Mouse (Mus musculus) ovary, postnatal 14 days (tissue): ENCODE data around the gene Resf1.
"Not testable (repeated sequence)": the region's sequence is repeated elsewhere in the genome, so short reads cannot be mapped to it uniquely, and the experiment has no call there.

Experiments used
- DNase-seq: peaks from one replicate; pipeline ENCODE4 v3.0.0; 2022; ENCODE audit warnings: low spot score

Resf1 gene

GRCm38 (mm10) chr6:149308956-149309932, at the start of gene Resf1:
Gene Resf1, plus strand, starts transcription at chr6:149309414.
- peak; percentile 80 for DNase-seq

GRCm38 (mm10) chr6:149260801-149261239, 48.4 kb upstream of the Resf1 start:
- DNase-seq, result no peak

DNA sequence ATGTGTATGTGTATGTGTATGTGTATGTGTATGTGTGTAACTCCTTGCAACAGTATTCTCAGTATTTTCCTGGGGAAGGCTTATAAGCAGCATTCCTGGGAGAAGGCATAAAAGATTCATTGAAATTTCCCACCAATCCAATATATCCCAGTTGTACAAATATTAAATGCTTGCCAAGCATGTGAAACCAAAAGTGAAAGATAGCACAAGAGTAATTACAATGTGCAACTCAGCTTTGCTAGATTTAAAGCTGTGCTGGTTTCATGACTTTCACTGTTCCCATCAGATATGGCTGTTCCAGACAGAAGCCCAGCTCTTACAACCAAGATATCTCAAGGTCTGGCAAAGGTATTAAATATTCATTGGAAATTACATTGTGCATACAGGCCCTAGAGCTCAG, 41.3 kb upstream of the Resf1 start:
- no peak for DNase-seq

- DNase-seq, result no peak
These were observed 30.9 kb upstream of the Resf1 start for GRCm38 (mm10) chr6:149278248-149278731.

DNA sequence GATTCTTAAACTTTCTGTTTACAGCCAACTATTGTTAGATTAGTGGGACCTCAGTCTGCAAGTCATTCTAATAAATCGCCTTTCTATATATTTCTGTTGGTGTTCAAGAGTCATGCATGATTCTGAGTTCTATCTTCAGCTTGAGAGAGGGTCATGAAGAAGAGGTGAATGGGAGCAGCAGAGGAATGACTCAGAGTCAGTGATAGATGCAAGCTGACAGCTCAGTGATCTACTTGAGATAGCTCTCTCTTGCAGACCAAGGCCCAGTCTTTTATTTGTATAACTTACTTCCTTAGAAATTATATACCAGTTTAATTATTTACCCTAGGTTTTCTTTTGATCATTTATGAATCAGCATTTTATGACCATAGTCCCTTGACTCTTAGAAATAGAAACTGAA, 30.3 kb upstream of the Resf1 start:
- DNase-seq, result no peak

DNA sequence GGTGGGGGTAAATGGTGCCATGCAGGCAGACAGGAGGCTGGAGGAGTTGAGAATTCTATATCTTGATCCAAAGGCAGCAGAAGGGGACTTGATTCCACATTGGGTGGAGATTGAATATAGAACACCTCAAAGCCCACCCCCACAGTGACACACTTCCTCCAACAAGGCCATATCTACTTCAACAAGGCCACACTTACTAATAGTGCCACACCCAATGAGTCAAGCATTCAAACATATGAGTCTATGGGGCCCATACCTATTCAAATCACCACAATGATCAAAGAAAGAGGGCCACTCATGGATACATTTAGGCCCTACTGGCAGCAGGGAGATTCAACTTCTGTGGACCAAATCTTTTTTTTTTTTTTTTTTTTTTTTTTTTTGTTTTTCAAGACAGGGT, 28.7 kb upstream of the Resf1 start:
- DNase-seq, result no peak

DNA sequence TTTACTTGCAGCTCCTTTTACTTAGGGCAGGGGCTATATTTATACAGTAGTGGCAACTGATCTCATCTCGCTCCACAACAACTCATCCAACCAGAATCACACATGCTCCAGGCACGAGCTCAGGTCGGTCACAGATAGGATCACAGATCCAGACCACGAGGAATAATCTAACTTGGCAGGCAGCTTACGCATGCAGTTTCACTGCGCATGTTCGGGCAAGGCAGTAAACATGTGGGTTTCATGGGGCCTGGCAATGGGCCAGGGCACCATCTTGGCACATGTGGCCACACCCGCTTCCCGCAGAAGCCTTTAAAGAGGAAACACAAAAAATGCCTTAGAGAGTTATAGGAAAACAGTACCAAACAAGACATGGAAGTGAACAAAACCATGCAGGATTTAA, 21.0 kb upstream of the Resf1 start:
- not testable (repeated sequence) for DNase-seq

- not testable (repeated sequence) for DNase-seq
These were observed 6.0 kb upstream of the Resf1 start for GRCm38 (mm10) chr6:149303231-149303630.

- no peak for DNase-seq
These were observed 2.1 kb upstream of the Resf1 start for GRCm38 (mm10) chr6:149307092-149307491.

DNA sequence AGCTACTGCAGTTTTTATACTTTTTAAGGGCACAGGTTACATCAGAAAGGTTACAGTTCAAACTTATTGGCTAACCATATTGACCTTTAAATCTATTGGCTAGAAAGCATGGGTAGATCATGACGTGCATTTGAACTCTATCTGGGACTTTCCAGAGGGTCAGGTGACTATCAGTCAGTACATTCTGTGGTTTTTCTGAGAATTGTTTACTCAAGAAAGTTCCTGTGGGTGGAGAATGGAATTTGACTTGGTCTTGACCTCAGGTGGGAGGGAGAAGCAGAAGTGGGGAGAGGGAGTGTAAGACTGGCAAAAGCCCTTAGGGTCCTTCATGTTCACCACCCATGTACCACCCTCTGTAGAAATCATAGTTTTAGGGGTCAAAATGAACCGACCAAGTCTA, 1.4 kb upstream of the Resf1 start:
- no peak for DNase-seq

DNA sequence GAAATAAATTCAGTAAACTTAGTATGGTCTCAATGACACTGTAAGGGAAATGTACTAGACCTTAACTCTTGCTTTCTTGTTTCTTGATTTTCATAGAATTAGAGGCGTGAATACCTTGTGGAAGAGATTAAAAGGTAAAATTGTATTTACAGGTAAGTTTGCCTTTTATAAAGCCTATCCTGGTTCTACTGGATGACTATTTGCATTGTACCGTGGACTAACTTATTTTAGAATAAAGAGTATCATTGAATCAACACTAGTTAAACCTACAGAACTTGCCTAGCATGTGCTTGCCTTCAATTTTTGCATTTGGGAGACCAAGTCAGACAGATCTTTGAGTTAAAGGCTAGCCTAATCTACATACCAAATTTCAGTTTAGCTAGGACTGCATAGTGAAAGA, 1.0 kb downstream of the Resf1 start:
- no peak for DNase-seq

- no peak for DNase-seq
These were observed 1.8 kb downstream of the Resf1 start for GRCm38 (mm10) chr6:149311044-149311443.

GRCm38 (mm10) chr6:149311778-149312177, 2.6 kb downstream of the Resf1 start:
- no peak for DNase-seq

GRCm38 (mm10) chr6:149312221-149312620, 3.0 kb downstream of the Resf1 start:
- DNase-seq, result no peak

- DNase-seq, result no peak
These were observed 5.7 kb downstream of the Resf1 start for GRCm38 (mm10) chr6:149314918-149315317.

DNA sequence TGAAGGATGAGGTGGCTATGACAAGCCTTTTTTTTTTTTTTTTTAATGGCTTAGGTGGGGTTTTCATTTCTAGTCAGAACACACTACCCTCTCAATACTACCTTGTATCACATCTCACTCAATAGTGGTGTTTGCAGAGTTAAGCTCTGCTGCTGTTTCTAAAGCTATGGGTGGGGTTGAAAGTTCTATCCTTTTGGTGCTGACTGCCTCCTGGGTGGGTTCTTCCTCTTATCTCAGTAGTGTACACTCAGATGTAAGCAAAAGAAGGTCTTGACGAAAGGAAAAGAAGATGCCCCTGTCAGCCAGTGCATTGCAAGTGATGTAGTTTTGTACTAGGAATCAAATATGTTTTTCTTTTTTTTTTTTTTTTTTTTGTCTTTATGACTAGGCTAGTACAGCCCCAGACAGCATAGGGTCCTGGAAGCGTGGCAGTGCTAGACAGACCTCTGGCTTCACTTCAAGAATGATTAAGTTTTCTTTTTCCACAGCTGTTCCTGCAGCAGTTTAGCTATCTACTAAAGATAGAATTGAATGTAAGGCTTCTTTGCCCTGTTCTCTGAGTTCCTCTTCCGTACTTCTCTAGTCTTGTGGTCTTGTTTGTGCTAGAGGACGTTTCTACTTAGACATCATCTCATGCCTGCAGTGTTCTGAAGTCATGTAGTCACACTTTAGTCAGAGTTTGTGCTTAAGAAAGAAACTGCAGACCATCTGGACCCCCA, 14.5 kb downstream of the Resf1 start:
- DNase-seq, result no peak

GRCm38 (mm10) chr6:149324242-149324633, 15.0 kb downstream of the Resf1 start:
- DNase-seq, result no peak

GRCm38 (mm10) chr6:149329071-149329470, 19.9 kb downstream of the Resf1 start:
- DNase-seq, result no peak

DNA sequence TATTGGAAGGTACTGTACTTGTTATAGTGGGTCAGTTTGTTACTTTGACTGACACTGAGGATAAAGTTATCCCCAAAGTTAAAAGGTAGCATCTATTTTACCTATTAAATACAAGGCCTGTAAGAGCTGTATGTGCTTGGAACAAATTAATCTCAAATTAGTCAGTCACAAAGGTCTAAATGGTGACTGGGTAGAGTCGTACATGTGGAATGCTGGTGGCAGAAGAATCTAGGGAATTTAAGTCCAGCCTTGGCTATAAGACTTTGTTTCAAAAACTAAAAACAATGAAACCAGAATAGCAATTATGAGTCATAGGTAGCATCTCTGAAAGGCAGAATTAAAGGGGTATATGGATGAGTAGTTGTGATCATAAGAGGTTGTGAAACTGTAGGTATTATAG, 21.1 kb downstream of the Resf1 start:
- DNase-seq, result no peak

DNA sequence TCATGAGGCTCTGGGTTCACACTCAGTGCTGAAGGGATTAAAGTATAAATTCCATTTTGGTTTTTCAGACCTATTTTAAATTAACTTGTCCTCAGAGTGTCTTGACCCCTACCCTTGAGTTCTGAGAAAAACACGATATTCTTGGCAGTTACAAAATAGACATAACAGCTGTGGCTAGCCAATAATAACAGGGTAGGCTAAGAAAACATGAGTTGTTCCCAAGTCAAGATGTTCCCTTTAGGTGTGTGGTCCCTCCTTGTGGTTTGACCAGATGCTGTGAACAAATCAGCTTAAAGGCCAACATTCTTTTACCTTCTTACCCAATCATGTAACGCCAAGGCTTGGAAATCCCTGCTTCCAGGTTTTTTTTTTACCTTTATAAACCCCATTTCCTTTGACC, 23.8 kb downstream of the Resf1 start:
- DNase-seq, result no peak

GRCm38 (mm10) chr6:149337990-149338389, 28.8 kb downstream of the Resf1 start:
- DNase-seq, result no peak

DNA sequence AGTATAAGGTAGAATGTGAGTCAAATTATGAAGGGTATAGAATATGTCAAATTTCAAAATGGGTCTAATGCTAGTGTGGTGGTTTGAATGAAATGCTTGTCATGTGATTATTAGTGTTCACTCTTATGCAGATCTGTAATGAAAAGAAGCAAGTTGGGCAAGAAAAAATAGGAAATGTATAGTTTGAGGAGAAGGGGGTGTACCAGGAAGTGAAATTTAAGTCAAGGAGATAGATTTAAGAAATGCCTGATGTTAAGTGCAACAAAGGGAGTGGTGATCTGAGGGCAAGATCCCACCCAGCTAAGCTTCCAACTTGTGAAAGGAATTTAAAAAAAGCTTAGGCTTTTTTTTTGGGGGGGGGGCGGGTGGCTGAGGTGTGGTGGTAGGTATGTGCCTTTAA, 29.4 kb downstream of the Resf1 start:
- DNase-seq, result no peak

DNA sequence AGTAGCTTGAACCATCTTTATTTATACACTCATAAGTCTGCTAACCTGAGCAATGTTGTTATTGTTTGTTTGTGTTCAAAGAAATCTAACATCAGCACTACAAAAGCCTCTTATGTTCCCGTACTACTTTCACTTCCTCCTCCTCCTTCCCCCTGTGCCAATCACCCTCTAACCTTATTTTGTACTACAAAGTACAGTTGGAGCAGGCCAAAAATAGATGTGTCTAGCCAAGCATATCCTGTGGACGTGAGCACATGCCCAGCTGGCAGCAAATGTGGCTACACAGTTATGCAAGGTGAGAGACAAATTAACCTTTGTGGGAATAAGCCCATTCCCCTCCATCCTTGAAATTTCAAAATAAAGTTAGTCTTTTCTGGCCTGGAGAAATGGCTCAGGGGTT, 34.6 kb downstream of the Resf1 start:
- DNase-seq, result no peak
